Mouse (Mus musculus): ENCODE results near the gene Vat1l.

Vat1l gene

GRCm38 (mm10) chr8:114205221-114205901 is at the start of gene Vat1l:
Gene Vat1l (plus strand): TSS chr8:114205612.
- peak; percentile 36 for DNase-seq (ENCODE audit: low read depth, low spot score)

- DNase-seq (ENCODE audit: low read depth, low spot score), result no peak
Observed at GRCm38 (mm10) chr8:114158586-114158985, 46.8 kb upstream of the Vat1l start.

GRCm38 (mm10) chr8:114159666-114160065 is 45.7 kb upstream of the Vat1l start:
- DNase-seq (ENCODE audit: low read depth, low spot score), result no peak

- DNase-seq (ENCODE audit: low read depth, low spot score), result no peak
Observed at GRCm38 (mm10) chr8:114163871-114164270, 41.5 kb upstream of the Vat1l start.

GRCm38 (mm10) chr8:114164444-114165096 is 40.8 kb upstream of the Vat1l start:
- no peak for DNase-seq (ENCODE audit: low read depth, low spot score)

- DNase-seq (ENCODE audit: low read depth, low spot score), result peak; percentile 19
Observed at GRCm38 (mm10) chr8:114165741-114166140, 39.7 kb upstream of the Vat1l start.

- DNase-seq (ENCODE audit: low read depth, low spot score), result no peak
Observed at GRCm38 (mm10) chr8:114176721-114177120, 28.7 kb upstream of the Vat1l start.

GRCm38 (mm10) chr8:114193334-114193733 is 12.1 kb upstream of the Vat1l start:
- no peak for DNase-seq (ENCODE audit: low read depth, low spot score)

GRCm38 (mm10) chr8:114198990-114199389 is 6.4 kb upstream of the Vat1l start:
- DNase-seq (ENCODE audit: low read depth, low spot score), result no peak

- no peak for DNase-seq (ENCODE audit: low read depth, low spot score)
Observed at GRCm38 (mm10) chr8:114206421-114206983, 1.1 kb downstream of the Vat1l start.

- no peak for DNase-seq (ENCODE audit: low read depth, low spot score)
Observed at GRCm38 (mm10) chr8:114207026-114207425, 1.6 kb downstream of the Vat1l start.

GRCm38 (mm10) chr8:114220779-114221178 is 15.4 kb downstream of the Vat1l start:
- DNase-seq (ENCODE audit: low read depth, low spot score), result no peak

GRCm38 (mm10) chr8:114222001-114222400 is 16.6 kb downstream of the Vat1l start:
- DNase-seq (ENCODE audit: low read depth, low spot score), result no peak

- DNase-seq (ENCODE audit: low read depth, low spot score), result no peak
Observed at GRCm38 (mm10) chr8:114224001-114224400, 18.6 kb downstream of the Vat1l start.

GRCm38 (mm10) chr8:114251321-114252065 is 46.1 kb downstream of the Vat1l start:
- no peak for DNase-seq (ENCODE audit: low read depth, low spot score)

- no peak for DNase-seq (ENCODE audit: low read depth, low spot score)
Observed at GRCm38 (mm10) chr8:114258685-114259084, 53.3 kb downstream of the Vat1l start.

- no peak for DNase-seq (ENCODE audit: low read depth, low spot score)
Observed at GRCm38 (mm10) chr8:114259713-114260355, 54.4 kb downstream of the Vat1l start.

GRCm38 (mm10) chr8:114262331-114262730 is 56.9 kb downstream of the Vat1l start:
- DNase-seq (ENCODE audit: low read depth, low spot score), result no peak

GRCm38 (mm10) chr8:114274558-114274957 is 69.1 kb downstream of the Vat1l start:
- no peak for DNase-seq (ENCODE audit: low read depth, low spot score)

GRCm38 (mm10) chr8:114281101-114281500 is 75.7 kb downstream of the Vat1l start:
- DNase-seq (ENCODE audit: low read depth, low spot score), result peak; percentile 33

- DNase-seq (ENCODE audit: low read depth, low spot score), result no peak
Observed at GRCm38 (mm10) chr8:114294889-114295748, 89.7 kb downstream of the Vat1l start.

Data from forelimb bud, embryonic 11.5 days (tissue).